Mouse (Mus musculus): ENCODE measurements around the gene Tubg2. TPM values are rescaled to one million over a fixed set of nuclear protein-coding genes. Genes with fewer than 3 reads are reported as not detected.

The Tubg2 gene
- total RNA-seq, 2 experiments from 2014 or later = 44.9 to 47.8 TPM

GRCm38 (mm10) chr11:101164351-101164665, 8.6 kb downstream of the Tubg2 start:
- DNase-seq (ENCODE audit: extremely low spot score in 1 of 2, low spot score in 1 of 2) = no peak

GRCm38 (mm10) chr11:101164677-101165580, 9.2 kb downstream of the Tubg2 start:
- DNase-seq (ENCODE audit: extremely low spot score in 1 of 2, low spot score in 1 of 2) = no peak

- DNase-seq (ENCODE audit: extremely low spot score in 1 of 2, low spot score in 1 of 2) = no peak
These were observed 10.7 kb downstream of the Tubg2 start for GRCm38 (mm10) chr11:101166357-101166756.

DNA sequence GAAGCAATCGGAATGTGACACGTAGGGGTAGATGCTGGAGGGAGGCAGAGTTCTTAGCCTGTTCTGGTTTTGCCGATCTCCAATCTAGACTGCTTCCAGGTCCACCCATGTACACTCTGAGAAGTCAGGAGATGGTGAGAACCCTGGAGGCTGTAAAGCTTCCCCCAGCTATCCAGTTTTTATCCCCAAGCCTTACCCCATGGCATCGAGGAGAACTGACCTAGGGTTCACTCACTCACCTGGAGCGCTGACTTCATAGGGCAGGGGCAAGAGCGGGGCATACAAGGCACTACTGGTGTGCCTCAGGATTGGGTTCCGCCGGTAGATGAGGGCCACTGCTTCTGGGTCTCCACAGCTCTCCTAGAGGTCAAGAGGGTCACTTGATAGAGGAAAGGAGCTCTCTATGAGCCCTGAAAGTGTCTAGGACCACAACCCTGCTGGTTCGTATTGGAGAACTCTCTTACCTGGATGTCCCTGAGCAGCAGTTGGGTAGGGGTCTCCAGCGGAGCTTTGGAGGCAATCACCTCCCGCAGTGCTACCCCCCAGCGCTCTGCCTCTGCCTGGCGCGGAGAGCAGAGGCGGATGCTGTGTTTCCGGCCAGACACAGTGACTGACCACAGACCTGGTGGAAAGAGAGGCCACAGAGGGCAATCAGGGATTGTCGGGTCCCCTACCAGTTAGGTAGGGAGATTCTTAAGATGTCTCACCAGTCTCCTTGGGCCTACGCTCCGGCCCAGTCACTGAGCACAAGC, 11.7 kb downstream of the Tubg2 start:
- no peak for DNase-seq (ENCODE audit: extremely low spot score in 1 of 2, low spot score in 1 of 2)

GRCm38 (mm10) chr11:101167963-101168300, 12.2 kb downstream of the Tubg2 start:
- DNase-seq (ENCODE audit: extremely low spot score in 1 of 2, low spot score in 1 of 2) = no peak

GRCm38 (mm10) chr11:101168301-101168980, 12.7 kb downstream of the Tubg2 start:
- peak in 1 of 2 experiments; percentile 1 for DNase-seq (ENCODE audit: extremely low spot score in 1 of 2, low spot score in 1 of 2)

DNA sequence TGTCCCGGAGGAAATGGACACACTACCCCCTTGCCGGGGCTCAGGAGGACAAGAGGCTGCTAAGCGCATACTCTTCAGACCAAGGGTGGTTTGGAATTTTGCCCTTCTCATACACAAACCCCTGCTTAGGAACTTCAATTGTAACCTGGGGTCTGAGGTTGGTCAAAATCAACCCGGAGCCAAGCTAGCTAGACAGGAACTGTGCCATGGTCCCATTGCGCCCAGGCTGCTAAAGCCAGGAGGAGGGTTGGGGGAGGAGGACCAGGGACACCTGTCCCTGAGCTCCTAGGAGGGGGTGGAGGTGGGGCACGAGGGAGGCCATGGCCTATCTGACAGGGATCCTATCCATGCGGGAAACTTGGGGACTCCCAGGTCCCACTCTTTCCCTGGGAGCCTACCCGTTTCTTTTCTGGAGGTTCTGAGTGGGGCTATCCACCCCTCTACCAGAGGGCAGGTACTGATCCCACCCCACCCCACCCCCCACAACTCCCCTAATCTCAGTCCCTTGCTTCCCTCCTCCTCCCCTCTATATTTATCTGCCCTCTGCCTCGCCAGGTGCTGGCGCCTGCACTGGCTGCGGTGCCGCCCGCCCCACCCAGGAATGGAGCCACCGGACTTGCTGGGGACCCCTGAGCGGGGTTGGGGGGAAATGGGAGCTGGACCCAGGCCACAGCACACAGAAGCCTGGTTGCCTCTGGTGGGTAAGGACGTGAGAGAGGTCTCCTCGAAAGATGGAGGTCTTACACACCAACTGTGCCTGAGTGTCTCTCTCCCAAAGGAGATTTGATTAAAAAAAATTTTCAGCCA, 13.8 kb downstream of the Tubg2 start:
- DNase-seq (ENCODE audit: extremely low spot score in 1 of 2, low spot score in 1 of 2) = peak in 1 of 2 experiments; percentile 1

DNA sequence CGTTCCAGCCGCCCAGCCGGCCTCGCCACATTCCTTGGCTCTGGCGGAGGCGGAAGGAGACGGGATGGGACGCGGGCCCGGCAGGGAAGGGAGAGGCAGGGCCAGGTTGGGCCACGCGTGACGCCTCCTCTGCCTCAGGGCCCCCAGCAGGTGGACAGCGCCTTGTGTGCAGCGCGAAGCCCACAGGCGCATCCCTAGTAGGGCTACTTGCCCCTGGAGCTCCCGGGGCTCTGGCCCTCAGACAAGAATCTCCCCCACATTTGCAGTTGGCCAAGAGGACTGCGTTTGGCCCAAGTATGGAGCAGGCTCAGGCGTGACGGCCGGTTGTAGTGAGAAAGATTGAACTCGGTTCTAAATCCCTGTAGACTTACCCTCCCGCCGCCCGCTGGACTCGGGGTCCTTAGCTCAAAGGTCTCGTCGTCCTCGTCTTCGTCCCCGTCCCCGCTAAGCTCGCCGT, 14.7 kb downstream of the Tubg2 start, which contains the start of gene Cntnap1:
Gene Cntnap1, plus strand, starts transcription at position 170 of the 457 bp plus-strand sequence.
- peak in 1 of 2 experiments; percentile 13 for DNase-seq (ENCODE audit: extremely low spot score in 1 of 2, low spot score in 1 of 2)

GRCm38 (mm10) chr11:101170811-101171610, 15.3 kb downstream of the Tubg2 start, which contains the start of gene Plekhh3:
Gene Plekhh3, minus strand, starts transcription at chr11:101171351.
- peak; percentile 75 to 79 for DNase-seq (ENCODE audit: extremely low spot score in 1 of 2, low spot score in 1 of 2)

GRCm38 (mm10) chr11:101171721-101172433, 16.2 kb downstream of the Tubg2 start:
- DNase-seq (ENCODE audit: extremely low spot score in 1 of 2, low spot score in 1 of 2) = peak in 1 of 2 experiments; percentile 53

DNA sequence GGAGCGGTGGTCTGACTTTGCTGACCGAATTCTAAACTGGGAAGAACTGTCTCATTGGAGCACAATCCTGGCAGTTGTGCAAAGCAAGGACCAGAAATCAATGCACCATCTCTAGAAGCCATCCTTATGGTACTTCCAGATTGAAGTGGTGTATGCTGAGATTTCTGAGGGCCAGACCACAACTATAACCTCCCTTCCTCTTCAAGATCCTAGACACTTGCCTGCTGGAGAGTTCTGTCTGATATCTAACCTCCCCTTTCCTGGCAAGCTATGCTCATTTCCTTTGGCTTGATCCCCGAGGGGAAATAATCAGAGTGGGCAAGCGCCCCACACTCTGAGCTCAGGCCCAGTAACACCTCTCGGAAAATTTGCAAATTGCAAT, 16.7 kb downstream of the Tubg2 start:
- no peak for DNase-seq (ENCODE audit: extremely low spot score in 1 of 2, low spot score in 1 of 2)

- DNase-seq (ENCODE audit: extremely low spot score in 1 of 2, low spot score in 1 of 2) = peak in 1 of 2 experiments; percentile 9
These were observed 17.4 kb downstream of the Tubg2 start for GRCm38 (mm10) chr11:101173112-101173511.

GRCm38 (mm10) chr11:101173631-101174388, 18.1 kb downstream of the Tubg2 start:
- DNase-seq (ENCODE audit: extremely low spot score in 1 of 2, low spot score in 1 of 2) = peak; percentile 52 to 58

DNA sequence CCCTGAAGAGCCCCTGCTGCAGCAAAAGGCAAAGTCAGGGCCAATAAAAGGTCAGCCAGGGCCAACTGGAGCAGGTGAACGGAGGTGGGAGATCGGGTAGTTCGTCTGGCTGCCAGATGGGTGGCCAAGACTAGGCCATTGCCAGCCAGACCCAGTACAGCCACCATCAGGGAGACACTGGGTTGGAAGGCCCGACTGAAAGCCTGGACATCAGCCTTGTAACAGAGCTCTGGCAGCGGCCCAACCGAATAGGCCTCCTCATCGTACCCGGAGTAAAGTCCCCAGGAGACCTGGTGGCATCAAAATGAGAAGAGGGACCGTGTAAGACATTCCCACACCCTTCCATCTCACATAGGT, 18.7 kb downstream of the Tubg2 start:
- DNase-seq (ENCODE audit: extremely low spot score in 1 of 2, low spot score in 1 of 2) = no peak

GRCm38 (mm10) chr11:101174851-101175628, 19.3 kb downstream of the Tubg2 start, which contains the start of gene Ccr10:
Gene Ccr10, minus strand, starts transcription at chr11:101175443.
- DNase-seq (ENCODE audit: extremely low spot score in 1 of 2, low spot score in 1 of 2) = no peak

- no peak for DNase-seq (ENCODE audit: extremely low spot score in 1 of 2, low spot score in 1 of 2)
These were observed 20.0 kb downstream of the Tubg2 start for GRCm38 (mm10) chr11:101175636-101176116.

Measured in layer of hippocampus, postnatal 25 days (tissue).